Mouse (Mus musculus) monocyte, adult 2 months (primary cell): ENCODE data around the gene Epha10.
A peak's percentile ranks its signal among the peaks of the same experiment; 100 is the strongest.

Source experiments
- DNase-seq, 2 experiments: peaks; one replicate each; pipeline ENCODE4 v3.0.0; 2022; ENCODE audit warnings: low spot score in 2 of 2, low read depth in 1 of 2

Epha10 gene

GRCm38 (mm10) chr4:124880599-124880998, at the start of gene Epha10:
TSS of gene Epha10 (plus strand) at chr4:124880899.
- DNase-seq, result no peak

DNA sequence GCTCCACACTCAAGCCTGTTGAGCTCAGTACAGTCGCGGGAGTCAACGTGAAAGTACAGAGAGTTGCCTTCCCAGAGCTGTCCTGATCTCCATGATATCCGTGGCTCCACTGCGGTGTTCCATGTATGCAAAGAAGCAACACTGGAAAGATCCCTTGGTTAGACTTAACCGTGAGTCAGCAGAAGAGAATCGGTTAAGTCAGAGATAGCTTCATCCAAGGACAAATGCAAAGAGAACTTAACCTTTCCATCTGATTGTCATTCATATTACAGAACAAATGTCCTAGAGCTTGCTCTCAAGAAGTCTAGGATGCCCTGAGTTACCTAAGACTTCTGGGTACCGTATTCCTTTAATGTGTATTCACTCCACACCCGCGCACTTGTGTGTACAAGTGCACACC, 47.9 kb upstream of the Epha10 start:
- no peak for DNase-seq

- DNase-seq, result no peak
These were observed 42.5 kb upstream of the Epha10 start for GRCm38 (mm10) chr4:124838035-124838700.

DNA sequence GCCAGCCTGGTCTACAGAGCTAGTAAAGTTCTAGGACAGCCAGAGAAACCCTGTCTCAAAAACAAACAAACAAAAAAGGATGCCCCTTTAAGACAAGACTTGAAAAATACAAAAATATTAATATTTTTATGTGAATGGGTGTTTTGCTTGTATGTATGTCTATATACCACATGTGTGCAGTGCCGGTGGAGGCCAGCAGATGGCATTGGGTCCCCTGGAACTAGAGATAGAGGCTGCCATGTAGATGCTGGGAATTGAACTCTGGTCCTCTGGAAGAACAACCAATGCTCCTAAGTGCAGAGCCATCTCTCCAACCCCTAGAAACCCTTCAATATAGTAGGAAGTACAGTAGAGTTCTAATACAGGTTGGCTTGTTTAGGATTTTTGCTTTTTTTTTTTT, 39.7 kb upstream of the Epha10 start:
- DNase-seq, result no peak

- DNase-seq, result no peak
These were observed 37.2 kb upstream of the Epha10 start for GRCm38 (mm10) chr4:124843493-124843892.

- DNase-seq, result peak; percentile 47 to 67
These were observed 33.1 kb upstream of the Epha10 start for GRCm38 (mm10) chr4:124847573-124847972.

- DNase-seq, result no peak
These were observed 31.0 kb upstream of the Epha10 start for GRCm38 (mm10) chr4:124849631-124850260.

DNA sequence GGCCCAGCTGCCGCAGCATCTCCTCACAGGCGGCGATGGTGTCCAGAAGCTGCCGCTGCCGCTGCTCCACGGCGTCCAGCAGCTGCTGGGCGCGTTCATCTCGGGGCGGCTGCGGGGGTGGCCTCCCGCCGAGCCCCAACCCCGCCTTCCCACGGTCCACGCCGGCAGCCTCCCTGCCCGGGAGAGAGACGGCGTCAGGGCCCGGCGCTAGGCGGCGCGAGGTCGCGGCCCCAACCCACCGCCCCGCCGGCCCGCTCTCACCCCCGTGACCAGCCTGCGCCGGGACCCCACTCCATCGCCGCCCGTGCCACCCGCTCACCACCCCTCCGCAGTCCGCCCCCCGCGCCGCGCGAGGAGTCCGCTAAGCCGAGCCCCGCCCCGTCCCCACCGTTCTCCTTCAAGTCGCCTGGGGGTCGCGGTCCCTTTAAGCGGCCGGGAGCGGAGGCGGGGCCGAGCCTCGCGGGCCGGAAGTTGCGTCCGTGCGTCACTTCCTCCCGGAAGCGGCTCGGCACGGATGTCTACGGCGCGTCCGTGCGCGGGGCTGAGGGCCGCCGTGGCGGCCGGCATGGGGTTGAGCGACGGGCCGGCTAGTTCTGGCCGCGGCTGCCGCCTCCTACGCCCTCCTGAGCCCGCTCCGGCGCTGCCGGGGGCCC, 30.3 kb upstream of the Epha10 start, which contains the start of gene Yrdc:
TSS of gene Yrdc (plus strand) at position 419 of the 653 bp plus-strand sequence.
- DNase-seq, result peak; percentile 66 to 87

DNA sequence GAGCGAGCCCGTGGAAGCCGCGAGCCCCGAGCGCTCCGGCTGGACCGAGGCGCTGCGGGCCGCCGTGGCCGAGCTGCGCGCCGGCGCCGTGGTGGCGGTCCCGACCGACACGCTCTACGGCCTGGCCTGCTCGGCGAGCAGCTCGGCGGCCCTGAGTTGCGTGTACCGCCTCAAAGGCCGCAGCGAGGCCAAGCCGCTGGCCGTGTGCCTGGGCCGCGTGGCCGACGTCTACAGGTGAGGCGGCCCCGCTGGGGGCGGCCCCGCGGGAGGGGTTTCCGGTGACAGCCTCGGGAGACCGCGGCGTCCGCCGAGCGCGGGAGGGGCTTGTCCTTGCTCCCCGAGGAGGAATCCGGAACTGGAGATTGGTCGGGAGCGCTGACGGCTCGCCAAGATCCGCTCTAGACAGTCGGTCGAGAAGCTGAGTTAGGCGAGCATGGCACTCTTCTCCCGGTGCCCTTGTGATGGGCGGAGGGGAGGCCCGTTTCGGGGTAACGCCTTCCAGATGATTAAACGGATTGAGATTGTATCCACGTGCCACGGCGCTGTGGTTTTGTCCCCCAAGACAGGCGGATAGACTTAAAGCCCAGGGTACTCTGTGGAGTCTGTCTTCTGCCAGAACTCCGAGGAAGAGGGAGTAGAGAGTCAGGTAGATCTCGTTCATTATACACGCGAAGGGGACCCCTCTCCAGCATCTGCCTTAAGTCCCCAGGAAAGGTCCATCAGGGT, 29.6 kb upstream of the Epha10 start, which contains the start of gene 1110065P20Rik:
TSS of gene 1110065P20Rik (minus strand) at position 264 of the 726 bp plus-strand sequence.
- peak; percentile 45 to 65 for DNase-seq

- no peak for DNase-seq
These were observed 24.4 kb upstream of the Epha10 start for GRCm38 (mm10) chr4:124856294-124856693.

DNA sequence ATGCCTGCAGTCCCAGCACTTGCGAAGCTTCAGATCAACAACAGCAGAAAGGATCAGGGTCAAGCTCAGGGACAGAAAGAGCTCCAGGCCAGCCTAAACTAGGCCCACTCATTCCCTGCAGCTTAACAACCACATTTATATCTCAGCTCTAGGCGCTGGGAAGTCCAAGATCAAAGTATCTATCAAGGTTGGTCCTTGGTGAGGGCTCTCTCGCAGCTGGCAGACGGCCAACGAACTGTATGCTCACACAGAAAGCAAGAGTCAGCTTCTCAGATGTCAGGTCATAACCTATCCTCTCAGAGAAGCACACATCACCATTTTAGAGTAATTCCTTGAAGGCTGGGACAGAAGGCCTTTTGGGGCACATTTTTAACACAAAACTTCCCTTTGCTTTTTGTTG, 22.3 kb upstream of the Epha10 start:
- no peak for DNase-seq

GRCm38 (mm10) chr4:124860446-124860845, 20.3 kb upstream of the Epha10 start:
- no peak for DNase-seq

- no peak for DNase-seq
These were observed 19.2 kb upstream of the Epha10 start, which contains the start of gene Maneal for GRCm38 (mm10) chr4:124861283-124862188. TSS of gene Maneal (minus strand) at chr4:124862171.

GRCm38 (mm10) chr4:124872719-124873118, 8.0 kb upstream of the Epha10 start:
- no peak for DNase-seq

GRCm38 (mm10) chr4:124881341-124881908, 726 bp downstream of the Epha10 start:
- DNase-seq, result no peak

DNA sequence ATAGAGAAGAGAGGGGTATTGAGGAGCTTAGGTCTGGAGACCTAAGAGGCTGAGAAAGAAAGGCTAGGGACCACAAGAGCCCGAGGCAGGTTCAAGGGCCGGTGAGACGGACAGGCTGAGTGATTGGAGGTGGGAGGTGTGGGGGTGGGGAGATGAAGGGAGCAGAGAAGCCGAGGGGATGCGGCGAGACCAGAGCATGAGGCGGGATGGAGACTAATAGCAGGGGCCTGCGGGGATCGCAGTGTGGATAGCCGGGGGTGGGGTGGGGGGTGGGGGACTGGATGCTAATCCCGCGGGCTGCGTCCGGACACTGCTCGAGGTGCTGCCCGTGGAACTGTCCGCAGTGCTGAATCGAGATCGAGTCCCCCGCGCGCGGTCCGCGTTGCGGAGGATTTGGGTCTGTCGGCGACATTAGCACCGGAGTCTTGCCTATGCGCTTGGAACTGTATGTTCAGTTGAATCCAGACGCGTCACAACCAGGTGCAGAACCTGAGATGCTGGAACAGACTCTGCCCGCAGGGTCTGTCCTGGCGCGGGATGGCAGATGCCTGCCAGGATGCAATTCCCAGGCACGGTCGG, 1.5 kb downstream of the Epha10 start:
- DNase-seq, result no peak

DNA sequence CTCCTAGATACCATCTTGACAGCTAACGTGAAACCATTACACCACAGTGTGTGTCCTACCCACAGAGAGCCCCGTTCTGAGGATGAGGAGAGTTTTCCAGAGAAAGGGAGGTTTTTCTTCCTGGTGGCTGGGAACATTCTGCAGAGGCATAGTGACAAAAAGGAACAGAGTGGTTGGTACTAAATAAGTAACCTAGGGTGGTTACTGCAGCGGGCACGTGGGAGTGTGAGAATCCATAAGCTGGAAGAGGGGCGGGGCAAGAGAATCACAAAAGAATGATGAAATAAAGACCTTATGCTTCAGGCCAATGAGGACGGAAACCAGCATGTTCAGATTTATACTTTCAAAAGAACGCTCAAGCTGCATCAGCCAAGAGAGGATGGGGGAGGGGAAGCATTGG, 8.0 kb downstream of the Epha10 start:
- no peak for DNase-seq

- no peak for DNase-seq
These were observed 9.2 kb downstream of the Epha10 start for GRCm38 (mm10) chr4:124889935-124890334.

DNA sequence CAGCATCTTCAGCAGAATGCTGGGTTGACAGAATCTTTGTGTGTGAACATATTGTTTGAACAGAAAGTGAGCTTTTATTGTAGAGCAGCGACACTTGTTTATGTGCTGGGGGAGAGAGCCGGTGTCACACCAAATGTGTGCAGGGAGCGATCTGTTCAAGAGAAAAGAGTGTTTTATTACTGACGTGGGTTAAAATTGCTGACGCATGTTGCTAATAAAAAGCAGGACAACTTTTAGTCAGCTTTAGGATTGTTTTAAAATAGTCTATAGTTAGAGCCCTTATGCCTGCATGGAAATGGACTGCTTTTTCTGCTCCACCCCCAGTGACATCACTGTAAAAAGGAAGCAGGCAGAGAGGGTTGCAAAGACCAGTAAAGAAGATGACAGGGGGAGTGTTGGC, 10.1 kb downstream of the Epha10 start:
- DNase-seq, result no peak

- DNase-seq, result no peak
These were observed 13.1 kb downstream of the Epha10 start for GRCm38 (mm10) chr4:124893769-124894168.
